Mouse (Mus musculus): ENCODE measurements around the gene Znrd1.

The Znrd1 gene

GRCm38 (mm10) chr17:36970316-36970890 lies 12.0 kb upstream of the Znrd1 start:
- no peak for DNase-seq (ENCODE audit: low spot score)

GRCm38 (mm10) chr17:36966875-36967274 lies 8.5 kb upstream of the Znrd1 start:
- no peak for DNase-seq (ENCODE audit: low spot score)

GRCm38 (mm10) chr17:36961125-36961524 lies 2.8 kb upstream of the Znrd1 start:
- DNase-seq (ENCODE audit: low spot score): no peak

GRCm38 (mm10) chr17:36958884-36959283 lies 525 bp upstream of the Znrd1 start:
- no peak for DNase-seq (ENCODE audit: low spot score)

- DNase-seq (ENCODE audit: low spot score): no peak
These were observed 5.3 kb downstream of the Znrd1 start for GRCm38 (mm10) chr17:36953062-36953461.

- no peak for DNase-seq (ENCODE audit: low spot score)
These were observed 5.7 kb downstream of the Znrd1 start for GRCm38 (mm10) chr17:36952631-36953030.

- peak; percentile 97 for DNase-seq (ENCODE audit: low spot score)
These were observed 7.1 kb downstream of the Znrd1 start, which contains the start of gene Ppp1r11 for GRCm38 (mm10) chr17:36950981-36951947. Gene Ppp1r11, minus strand, starts transcription at chr17:36951741.

- no peak for DNase-seq (ENCODE audit: low spot score)
These were observed 9.1 kb downstream of the Znrd1 start for GRCm38 (mm10) chr17:36949265-36949664.

- DNase-seq (ENCODE audit: low spot score): no peak
These were observed 10.1 kb downstream of the Znrd1 start for GRCm38 (mm10) chr17:36948286-36948685.

- DNase-seq (ENCODE audit: low spot score): peak; percentile 39
These were observed 11.1 kb downstream of the Znrd1 start for GRCm38 (mm10) chr17:36947051-36947819.

- DNase-seq (ENCODE audit: low spot score): no peak
These were observed 14.1 kb downstream of the Znrd1 start for GRCm38 (mm10) chr17:36944121-36944775.

GRCm38 (mm10) chr17:36943691-36944090 lies 14.7 kb downstream of the Znrd1 start:
- DNase-seq (ENCODE audit: low spot score): no peak

- no peak for DNase-seq (ENCODE audit: low spot score)
These were observed 15.4 kb downstream of the Znrd1 start, which contains the start of gene Rnf39 for GRCm38 (mm10) chr17:36942791-36943471. Gene Rnf39, plus strand, starts transcription at chr17:36942918.

- no peak for DNase-seq (ENCODE audit: low spot score)
These were observed 16.0 kb downstream of the Znrd1 start for GRCm38 (mm10) chr17:36942391-36942790.

- no peak for DNase-seq (ENCODE audit: low spot score)
These were observed 20.3 kb downstream of the Znrd1 start for GRCm38 (mm10) chr17:36938056-36938455.

- no peak for DNase-seq (ENCODE audit: low spot score)
These were observed 26.6 kb downstream of the Znrd1 start for GRCm38 (mm10) chr17:36931806-36932205.

- DNase-seq (ENCODE audit: low spot score): no peak
These were observed 27.2 kb downstream of the Znrd1 start for GRCm38 (mm10) chr17:36931130-36931529.

GRCm38 (mm10) chr17:36930233-36930632 lies 28.1 kb downstream of the Znrd1 start:
- no peak for DNase-seq (ENCODE audit: low spot score)

GRCm38 (mm10) chr17:36929236-36929932 lies 29.0 kb downstream of the Znrd1 start:
- no peak for DNase-seq (ENCODE audit: low spot score)

- no peak for DNase-seq (ENCODE audit: low spot score)
These were observed 30.8 kb downstream of the Znrd1 start for GRCm38 (mm10) chr17:36927496-36928120.

Measured in yolk sac, embryonic 10.5 days (tissue).